Mouse (Mus musculus) embryonic stem cell, embryonic (primary cell): ENCODE results near the gene Gm13290.
"Not testable (repeated sequence)": the region's sequence is repeated elsewhere in the genome, so short reads cannot be mapped to it uniquely, and the experiment has no call there.

Experiments
- CTCF ChIA-PET, 4 experiments: fragments of 300-600 bp in 2 of 4; fragments of 350-600 bp in 2 of 4; sonication (Branson Sonifier 250); formaldehyde crosslinking; loops; one replicate each; lab custom pipeline; 2022; ENCODE audit warnings: inconsistent platforms in 2 of 4; lab: Charles Lee
- POLR2A ChIA-PET, 4 experiments: fragments of 300-600 bp in 2 of 4; fragments of 350-600 bp in 2 of 4; sonication (Branson Sonifier 250); formaldehyde crosslinking; loops; one replicate each; lab custom pipeline; 2022; ENCODE audit warnings: antibody characterized with exemption in 4 of 4, inconsistent platforms in 1 of 4; lab: Charles Lee

The Gm13290 gene

GRCm38 (mm10) chr4:88763384-88764018 is 10.1 kb upstream of the Gm13290 start:
- CTCF ChIA-PET = interaction anchor here in 1 of 4 experiments (1.2 kb wide), 1 partner anchor 67 kb away, joined by 3 read pairs; no protein-coding TSS in a partner anchor
- POLR2A ChIA-PET = not testable (repeated sequence)

- CTCF ChIA-PET, POLR2A ChIA-PET: not testable (repeated sequence)
Observed at GRCm38 (mm10) chr4:88776622-88777021, 3.0 kb downstream of the Gm13290 start, which contains the start of gene Gm13289. Gene Gm13289 (plus strand): TSS chr4:88776922.

DNA sequence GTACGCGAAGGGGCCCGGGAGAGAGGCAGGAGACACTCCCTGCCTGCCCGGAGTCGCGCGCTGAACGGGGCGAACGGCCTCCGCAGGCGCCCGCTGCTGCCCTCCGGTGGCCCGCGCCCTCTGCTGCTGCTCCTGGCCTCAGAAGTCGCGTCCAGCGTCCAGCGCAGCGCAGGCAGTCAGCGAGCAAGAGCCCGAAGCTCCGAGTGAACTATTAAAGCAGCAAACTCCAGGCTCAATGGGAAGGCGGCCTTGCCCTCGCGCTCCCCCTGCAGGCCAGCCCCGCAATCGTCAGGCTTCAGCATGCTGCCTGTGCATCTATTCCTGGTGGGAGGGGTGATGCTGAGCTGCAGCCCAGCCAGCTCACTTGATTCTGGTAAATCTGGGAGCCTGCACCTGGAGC is 5.9 kb downstream of the Gm13290 start, which contains the start of gene Gm13272:
Gm13272 (plus strand) TSS at position 301 of the 400 bp plus-strand sequence.
- CTCF ChIA-PET, POLR2A ChIA-PET: not testable (repeated sequence)

GRCm38 (mm10) chr4:88780320-88780719 is 6.7 kb downstream of the Gm13290 start:
- CTCF ChIA-PET, POLR2A ChIA-PET: not testable (repeated sequence)

DNA sequence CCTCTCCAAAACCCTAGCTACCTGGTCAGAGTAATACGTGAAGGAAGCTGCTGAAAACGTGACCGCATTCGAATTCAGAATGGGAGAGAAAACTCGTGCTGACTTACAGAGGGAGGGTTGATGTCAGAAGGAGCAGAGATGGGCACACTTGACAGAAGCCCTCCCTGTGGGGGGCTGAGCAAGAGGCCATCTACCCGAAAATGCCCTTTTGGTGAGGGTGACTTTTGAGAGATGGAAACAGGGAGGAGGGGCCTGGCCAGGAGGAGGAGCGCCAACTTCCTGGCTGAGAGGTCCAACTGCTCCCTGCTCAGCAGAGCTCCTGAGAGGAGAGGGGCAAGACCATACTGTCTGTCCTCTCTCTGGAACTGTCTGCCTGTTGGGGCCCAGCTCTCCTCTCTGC is 8.2 kb downstream of the Gm13290 start, which contains the start of gene Ifnz:
Ifnz (plus strand) TSS at position 301 of the 400 bp plus-strand sequence.
- CTCF ChIA-PET = not testable (repeated sequence)

DNA sequence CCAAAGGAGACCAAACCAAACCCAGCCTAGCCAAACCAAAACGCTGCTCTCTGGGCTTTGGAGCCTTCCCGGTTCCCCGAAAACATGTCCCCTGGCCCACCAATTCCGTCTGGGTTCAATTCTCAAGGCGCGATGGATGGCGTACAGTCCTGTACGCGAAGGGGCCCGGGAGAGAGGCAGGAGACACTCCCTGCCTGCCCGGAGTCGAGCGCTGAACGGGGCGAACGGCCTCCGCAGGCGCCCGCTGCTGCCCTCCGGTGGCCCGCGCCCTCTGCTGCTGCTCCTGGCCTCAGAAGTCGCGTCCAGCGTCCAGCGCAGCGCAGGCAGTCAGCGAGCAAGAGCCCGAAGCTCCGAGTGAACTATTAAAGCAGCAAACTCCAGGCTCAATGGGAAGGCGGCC is 8.7 kb downstream of the Gm13290 start:
- CTCF ChIA-PET, POLR2A ChIA-PET: not testable (repeated sequence)

More for the DNA sequence above, 8.2 kb downstream of the Gm13290 start, which contains the start of gene Ifnz:
- POLR2A ChIA-PET = not testable (repeated sequence)

GRCm38 (mm10) chr4:88785409-88785808 is 11.8 kb downstream of the Gm13290 start, which contains the start of gene Gm13276:
Gene Gm13276 (plus strand): TSS chr4:88785709.
- CTCF ChIA-PET, POLR2A ChIA-PET: not testable (repeated sequence)

DNA sequence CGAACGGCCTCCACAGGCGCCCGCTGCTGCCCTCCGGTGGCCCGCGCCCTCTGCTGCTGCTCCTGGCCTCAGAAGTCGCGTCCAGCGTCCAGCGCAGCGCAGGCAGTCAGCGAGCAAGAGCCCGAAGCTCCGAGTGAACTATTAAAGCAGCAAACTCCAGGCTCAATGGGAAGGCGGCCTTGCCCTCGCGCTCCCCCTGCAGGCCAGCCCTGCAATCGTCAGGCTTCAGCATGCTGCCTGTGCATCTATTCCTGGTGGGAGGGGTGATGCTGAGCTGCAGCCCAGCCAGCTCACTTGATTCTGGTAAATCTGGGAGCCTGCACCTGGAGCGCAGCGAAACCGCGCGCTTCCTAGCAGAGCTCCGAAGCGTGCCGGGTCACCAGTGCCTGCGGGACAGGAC is 14.8 kb downstream of the Gm13290 start, which contains the start of gene Gm13277:
Gm13277 (plus strand) TSS at position 231 of the 400 bp plus-strand sequence.
- POLR2A ChIA-PET, CTCF ChIA-PET: not testable (repeated sequence)

DNA sequence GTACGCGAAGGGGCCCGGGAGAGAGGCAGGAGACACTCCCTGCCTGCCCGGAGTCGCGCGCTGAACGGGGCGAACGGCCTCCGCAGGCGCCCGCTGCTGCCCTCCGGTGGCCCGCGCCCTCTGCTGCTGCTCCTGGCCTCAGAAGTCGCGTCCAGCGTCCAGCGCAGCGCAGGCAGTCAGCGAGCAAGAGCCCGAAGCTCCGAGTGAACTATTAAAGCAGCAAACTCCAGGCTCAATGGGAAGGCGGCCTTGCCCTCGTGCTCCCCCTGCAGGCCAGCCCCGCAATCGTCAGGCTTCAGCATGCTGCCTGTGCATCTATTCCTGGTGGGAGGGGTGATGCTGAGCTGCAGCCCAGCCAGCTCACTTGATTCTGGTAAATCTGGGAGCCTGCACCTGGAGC is 17.6 kb downstream of the Gm13290 start, which contains the start of gene Gm13278:
Gm13278 (plus strand) TSS at position 301 of the 400 bp plus-strand sequence.
- POLR2A ChIA-PET, CTCF ChIA-PET: not testable (repeated sequence)

- CTCF ChIA-PET, POLR2A ChIA-PET: not testable (repeated sequence)
Observed at GRCm38 (mm10) chr4:88793936-88794675, 20.5 kb downstream of the Gm13290 start, which contains the start of gene Gm13275. Gene Gm13275 (plus strand): TSS chr4:88794487.

GRCm38 (mm10) chr4:88797097-88797496 is 23.5 kb downstream of the Gm13290 start, which contains the start of gene Gm13279:
Gene Gm13279 (plus strand): TSS chr4:88797397.
- POLR2A ChIA-PET, CTCF ChIA-PET: not testable (repeated sequence)

DNA sequence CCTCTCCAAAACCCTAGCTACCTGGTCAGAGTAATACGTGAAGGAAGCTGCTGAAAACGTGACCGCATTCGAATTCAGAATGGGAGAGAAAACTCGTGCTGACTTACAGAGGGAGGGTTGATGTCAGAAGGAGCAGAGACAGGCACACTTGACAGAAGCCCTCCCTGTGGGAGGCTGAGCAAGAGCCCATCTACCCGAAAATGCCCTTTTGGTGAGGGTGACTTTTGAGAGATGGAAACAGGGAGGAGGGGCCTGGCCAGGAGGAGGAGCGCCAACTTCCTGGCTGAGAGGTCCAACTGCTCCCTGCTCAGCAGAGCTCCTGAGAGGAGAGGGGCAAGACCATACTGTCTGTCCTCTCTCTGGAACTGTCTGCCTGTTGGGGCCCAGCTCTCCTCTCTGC is 25.7 kb downstream of the Gm13290 start, which contains the start of gene Gm13285:
Gm13285 (plus strand) TSS at position 301 of the 400 bp plus-strand sequence.
- CTCF ChIA-PET, POLR2A ChIA-PET: not testable (repeated sequence)

GRCm38 (mm10) chr4:88802954-88803353 is 29.3 kb downstream of the Gm13290 start, which contains the start of gene Gm13287:
Gene Gm13287 (plus strand): TSS chr4:88803254.
- POLR2A ChIA-PET, CTCF ChIA-PET: not testable (repeated sequence)

DNA sequence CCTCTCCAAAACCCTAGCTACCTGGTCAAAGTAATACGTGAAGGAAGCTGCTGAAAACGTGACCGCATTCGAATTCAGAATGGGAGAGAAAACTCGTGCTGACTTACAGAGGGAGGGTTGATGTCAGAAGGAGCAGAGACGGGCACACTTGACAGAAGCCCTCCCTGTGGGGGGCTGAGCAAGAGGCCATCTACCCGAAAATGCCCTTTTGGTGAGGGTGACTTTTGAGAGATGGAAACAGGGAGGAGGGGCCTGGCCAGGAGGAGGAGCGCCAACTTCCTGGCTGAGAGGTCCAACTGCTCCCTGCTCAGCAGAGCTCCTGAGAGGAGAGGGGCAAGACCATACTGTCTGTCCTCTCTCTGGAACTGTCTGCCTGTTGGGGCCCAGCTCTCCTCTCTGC is 31.6 kb downstream of the Gm13290 start, which contains the start of gene Gm13288:
Gm13288 (plus strand) TSS at position 301 of the 400 bp plus-strand sequence.
- CTCF ChIA-PET, POLR2A ChIA-PET: not testable (repeated sequence)

DNA sequence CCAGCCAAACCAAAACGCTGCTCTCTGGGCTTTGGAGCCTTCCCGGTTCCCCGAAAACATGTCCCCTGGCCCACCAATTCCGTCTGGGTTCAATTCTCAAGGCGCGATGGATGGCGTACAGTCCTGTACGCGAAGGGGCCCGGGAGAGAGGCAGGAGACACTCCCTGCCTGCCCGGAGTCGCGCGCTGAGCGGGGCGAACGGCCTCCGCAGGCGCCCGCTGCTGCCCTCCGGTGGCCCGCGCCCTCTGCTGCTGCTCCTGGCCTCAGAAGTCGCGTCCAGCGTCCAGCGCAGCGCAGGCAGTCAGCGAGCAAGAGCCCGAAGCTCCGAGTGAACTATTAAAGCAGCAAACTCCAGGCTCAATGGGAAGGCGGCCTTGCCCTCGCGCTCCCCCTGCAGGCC is 32.1 kb downstream of the Gm13290 start:
- POLR2A ChIA-PET, CTCF ChIA-PET: not testable (repeated sequence)

DNA sequence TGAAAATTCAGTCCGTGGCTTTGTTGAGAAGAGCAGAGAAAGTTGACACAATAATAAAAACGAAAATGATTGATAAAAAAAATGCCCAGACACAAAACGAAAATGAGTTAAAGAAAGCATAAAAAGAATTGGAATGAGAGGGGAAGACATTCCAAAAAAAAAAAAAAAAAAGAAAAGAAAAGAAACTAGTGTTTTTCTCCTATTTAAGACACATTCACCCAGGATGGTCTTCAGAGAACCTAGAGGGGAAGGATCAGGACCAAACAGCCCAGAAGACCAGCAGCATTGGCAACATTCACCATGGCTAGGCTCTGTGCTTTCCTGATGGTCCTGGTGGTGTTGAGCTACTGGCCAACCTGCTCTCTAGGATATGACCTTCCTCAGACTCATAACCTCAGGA is 42.3 kb downstream of the Gm13290 start, which contains the start of gene Ifna7:
Ifna7 (plus strand) TSS at position 301 of the 400 bp plus-strand sequence.
- CTCF ChIA-PET = no interaction called here
- POLR2A ChIA-PET = no interaction called here

DNA sequence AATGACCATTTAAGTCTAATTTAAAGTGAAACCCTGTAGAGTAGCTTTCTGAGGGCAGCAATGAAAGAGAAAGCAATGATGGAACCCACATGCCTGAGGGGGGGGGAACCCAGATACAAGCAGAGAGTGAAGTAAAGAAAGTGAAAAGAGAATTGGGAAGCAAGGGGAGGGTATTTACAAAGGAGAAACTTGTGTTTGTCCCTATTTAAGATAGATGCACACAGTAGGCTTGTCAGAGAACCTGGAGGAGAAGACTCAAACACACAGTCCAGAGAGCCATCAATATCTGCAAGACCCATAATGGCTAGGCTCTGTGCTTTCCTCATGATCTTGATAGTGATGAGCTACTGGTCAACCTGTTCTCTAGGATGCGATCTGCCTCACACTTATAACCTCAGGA is 46.0 kb downstream of the Gm13290 start, which contains the start of gene Ifna11:
Ifna11 (plus strand) TSS at position 301 of the 400 bp plus-strand sequence.
- CTCF ChIA-PET = interaction anchor here in 1 of 4 experiments (0.6 kb wide), 1 partner anchor 136 kb away, joined by 4 read pairs; the partner anchor contains the start of gene Ifna2

DNA sequence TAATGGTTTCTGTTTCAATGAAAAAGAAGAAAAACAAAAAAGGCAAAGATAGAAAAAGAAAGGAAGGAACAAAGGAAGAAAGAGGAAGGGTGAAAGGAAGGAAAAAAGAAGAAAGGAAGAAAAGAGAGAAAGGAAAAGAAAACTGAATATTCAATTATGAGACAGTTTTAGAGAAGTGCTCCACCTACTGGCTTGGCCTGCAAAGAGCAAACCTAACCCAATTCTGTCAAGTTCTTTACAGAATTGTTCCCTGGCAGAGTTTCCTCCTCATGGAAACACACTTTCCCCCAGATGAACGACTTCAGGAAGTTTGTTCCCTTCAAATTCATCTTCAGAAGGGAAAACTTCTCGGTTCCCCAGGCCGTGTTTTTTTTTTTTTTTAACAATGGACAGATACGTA is 49.4 kb downstream of the Gm13290 start:
- POLR2A ChIA-PET = no interaction called here
- CTCF ChIA-PET = no interaction called here

More for the DNA sequence above, 46.0 kb downstream of the Gm13290 start, which contains the start of gene Ifna11:
- POLR2A ChIA-PET = no interaction called here
